Mouse (Mus musculus): Measurements from ENCODE around the gene Prcc. TPM values are rescaled to one million over a fixed set of nuclear protein-coding genes. Genes with fewer than 3 reads are reported as not detected.

Prcc gene
- polyA plus RNA-seq, 1 experiment from 2014 or later, result 17.8 TPM

DNA sequence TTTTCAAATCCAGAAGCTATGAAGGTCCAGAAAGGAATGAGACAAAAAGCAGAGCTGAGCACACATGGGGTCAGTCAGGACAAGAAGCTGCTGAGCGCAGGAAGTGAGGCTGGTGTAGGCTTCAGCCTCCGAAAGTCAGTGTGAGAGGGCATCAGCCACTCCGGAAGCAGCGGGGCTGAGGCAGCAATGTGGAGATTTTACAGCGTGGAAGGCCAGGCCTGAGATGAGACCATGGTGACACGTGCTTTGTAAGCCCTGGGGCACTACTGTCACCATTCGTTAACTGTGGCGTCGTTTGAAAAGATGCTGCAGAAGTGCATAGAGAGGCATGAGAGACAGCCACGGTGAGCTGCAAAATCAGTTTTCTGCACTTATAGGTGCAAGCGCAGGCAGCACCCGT, 67.2 kb downstream of the Prcc start:
- no peak overlapping the region for H3K27ac ChIP-seq (ENCODE audit: low read depth, low read length)
- no peaks in the 10 kb centered on the region; the same call in 1 of the 2 replicates for H3K36me3 ChIP-seq (ENCODE audit: control insufficient read depth, insufficient read depth, low read length)
- H3K27me3 ChIP-seq (ENCODE audit: control insufficient read depth, insufficient read depth, low read length), result peaks cover 7% of the 10 kb centered on the region
- WGBS, result 71% methylated on average over 12 of the region's 12 CpGs
- ATAC-seq (ENCODE audit: insufficient read depth, low FRiP score, low TSS enrichment) (no peak), DNase-seq (ENCODE audit: low spot score) (no peak)
- H3K4me2 ChIP-seq (ENCODE audit: low read depth), result no peak overlapping the region
- H3K4me3 ChIP-seq (ENCODE audit: low read depth, low read length), result no peak overlapping the region
- H3K4me1 ChIP-seq (ENCODE audit: control insufficient read depth, insufficient read depth, low read length), result no peaks in the 10 kb centered on the region
- H3K9me3 ChIP-seq (ENCODE audit: control insufficient read depth, low read length), result no peaks in the 10 kb centered on the region
- H3K9ac ChIP-seq (ENCODE audit: low read length), result no peak overlapping the region

- Histone ChIP-seq H3K4me3 (ENCODE audit: low read depth, low read length) (no peak overlapping the region), H3K4me2 (ENCODE audit: low read depth) (no peak overlapping the region)
These were observed 68.7 kb downstream of the Prcc start for GRCm38 (mm10) chr3:87816646-87817093.

GRCm38 (mm10) chr3:87816166-87816565, 69.2 kb downstream of the Prcc start:
- H3K36me3 ChIP-seq (ENCODE audit: control insufficient read depth, insufficient read depth, low read length), result no peaks in the 10 kb centered on the region; the same call in 1 of the 2 replicates
- H3K9me3 ChIP-seq (ENCODE audit: control insufficient read depth, low read length), result no peaks in the 10 kb centered on the region
- H3K27ac ChIP-seq (ENCODE audit: low read depth, low read length), result no peak overlapping the region
- H3K4me1 ChIP-seq (ENCODE audit: control insufficient read depth, insufficient read depth, low read length), result no peaks in the 10 kb centered on the region
- H3K27me3 ChIP-seq (ENCODE audit: control insufficient read depth, insufficient read depth, low read length), result peaks cover 18% of the 10 kb centered on the region
- ATAC-seq (ENCODE audit: insufficient read depth, low FRiP score, low TSS enrichment), result no peak
- no peak overlapping the region for H3K4me3 ChIP-seq (ENCODE audit: low read depth, low read length)
- DNase-seq (ENCODE audit: low spot score), result no peak
- H3K4me2 ChIP-seq (ENCODE audit: low read depth), result no peak overlapping the region
- 0 out of 2 replicates have a peak overlapping the region, but pooled peaks have one; percentile 22 for H3K9ac ChIP-seq (ENCODE audit: low read length)
- 52% methylated on average over 6 of the region's 6 CpGs for WGBS

More at GRCm38 (mm10) chr3:87816646-87817093, 68.7 kb downstream of the Prcc start:
- Histone ChIP-seq H3K27ac (ENCODE audit: low read depth, low read length) (no peak overlapping the region), H3K4me1 (ENCODE audit: control insufficient read depth, insufficient read depth, low read length) (no peaks in the 10 kb centered on the region), H3K36me3 (ENCODE audit: control insufficient read depth, insufficient read depth, low read length) (no peaks in the 10 kb centered on the region; the same call in 1 of the 2 replicates), H3K9ac (ENCODE audit: low read length) (0 out of 2 replicates have a peak overlapping the region, but pooled peaks have one; percentile 22), H3K9me3 (ENCODE audit: control insufficient read depth, low read length) (no peaks in the 10 kb centered on the region), H3K27me3 (ENCODE audit: control insufficient read depth, insufficient read depth, low read length) (peaks cover 12% of the 10 kb centered on the region)
- DNase-seq (ENCODE audit: low spot score), result peak; percentile 75
- WGBS, result 8% methylated on average over 12 of the region's 12 CpGs
- no peak for ATAC-seq (ENCODE audit: insufficient read depth, low FRiP score, low TSS enrichment)

DNA sequence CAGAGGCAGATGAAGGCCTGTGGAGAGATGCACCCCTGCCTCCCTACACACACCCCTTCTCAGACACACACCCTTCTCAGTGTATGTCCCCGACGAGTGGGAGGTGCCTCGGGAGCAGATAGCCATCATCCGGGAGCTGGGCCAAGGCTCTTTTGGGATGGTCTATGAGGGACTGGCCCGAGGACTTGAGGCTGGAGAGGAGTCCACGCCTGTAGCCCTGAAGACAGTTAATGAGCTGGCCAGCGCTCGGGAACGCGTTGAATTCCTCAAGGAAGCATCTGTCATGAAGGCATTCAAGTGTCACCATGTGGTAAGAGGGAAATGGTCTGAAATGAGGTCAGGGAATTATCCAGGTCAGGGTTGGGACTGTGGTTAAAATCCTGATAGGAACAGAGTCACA, 72.5 kb downstream of the Prcc start:
- no peak overlapping the region for H3K9ac ChIP-seq (ENCODE audit: low read length)
- 61% methylated on average over 10 of the region's 10 CpGs for WGBS
- 0 out of 2 replicates have a peak, but pooled peaks cover 4% of the 10 kb centered on the region for H3K4me1 ChIP-seq (ENCODE audit: control insufficient read depth, insufficient read depth, low read length)
- no peak overlapping the region for H3K27ac ChIP-seq (ENCODE audit: low read depth, low read length)
- DNase-seq (ENCODE audit: low spot score), result no peak
- H3K4me3 ChIP-seq (ENCODE audit: low read depth, low read length), result no peak overlapping the region
- H3K36me3 ChIP-seq (ENCODE audit: control insufficient read depth, insufficient read depth, low read length), result no peaks in the 10 kb centered on the region; the same call in 1 of the 2 replicates
- H3K27me3 ChIP-seq (ENCODE audit: control insufficient read depth, insufficient read depth, low read length), result peaks cover 43% of the 10 kb centered on the region
- H3K4me2 ChIP-seq (ENCODE audit: low read depth), result no peak overlapping the region
- ATAC-seq (ENCODE audit: insufficient read depth, low FRiP score, low TSS enrichment), result no peak
- H3K9me3 ChIP-seq (ENCODE audit: control insufficient read depth, low read length), result no peaks in the 10 kb centered on the region

DNA sequence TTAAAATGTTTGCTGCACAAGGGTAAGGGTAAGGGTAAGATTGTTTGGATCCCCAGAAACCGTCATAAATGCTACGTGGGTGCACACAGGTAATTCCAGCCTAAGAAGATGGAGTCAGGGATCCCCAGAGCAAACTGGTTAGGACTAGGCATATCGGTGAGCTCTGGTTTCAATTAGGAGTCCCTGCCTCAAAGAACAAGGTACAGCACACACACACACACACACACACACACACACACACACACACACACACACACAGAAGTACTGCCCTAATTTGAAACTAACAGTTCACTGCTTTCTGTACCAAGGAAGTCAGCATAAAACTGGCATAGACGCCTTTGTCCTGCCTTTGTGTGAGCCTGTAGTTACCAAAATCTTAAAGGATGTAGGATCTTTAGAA, 73.0 kb downstream of the Prcc start:
- Histone ChIP-seq H3K27ac (ENCODE audit: low read depth, low read length) (no peak overlapping the region), H3K36me3 (ENCODE audit: control insufficient read depth, insufficient read depth, low read length) (no peaks in the 10 kb centered on the region; the same call in 1 of the 2 replicates), H3K27me3 (ENCODE audit: control insufficient read depth, insufficient read depth, low read length) (peaks cover 41% of the 10 kb centered on the region), H3K4me2 (ENCODE audit: low read depth) (no peak overlapping the region), H3K9ac (ENCODE audit: low read length) (no peak overlapping the region), H3K4me1 (ENCODE audit: control insufficient read depth, insufficient read depth, low read length) (0 out of 2 replicates have a peak, but pooled peaks cover 4% of the 10 kb centered on the region), H3K9me3 (ENCODE audit: control insufficient read depth, low read length) (no peaks in the 10 kb centered on the region), H3K4me3 (ENCODE audit: low read depth, low read length) (no peak overlapping the region)
- 80% methylated on average over 4 of the region's 4 CpGs for WGBS
- no peak for ATAC-seq (ENCODE audit: insufficient read depth, low FRiP score, low TSS enrichment)
- DNase-seq (ENCODE audit: low spot score), result no peak

GRCm38 (mm10) chr3:87811297-87811696, 74.1 kb downstream of the Prcc start:
- WGBS, result 85% methylated on average over 8 of the region's 8 CpGs
- ATAC-seq (ENCODE audit: insufficient read depth, low FRiP score, low TSS enrichment), result no peak

GRCm38 (mm10) chr3:87809322-87809962, 76.0 kb downstream of the Prcc start:
- H3K4me1 ChIP-seq (ENCODE audit: control insufficient read depth, insufficient read depth, low read length), result 0 out of 2 replicates have a peak, but pooled peaks cover 4% of the 10 kb centered on the region
- H3K9me3 ChIP-seq (ENCODE audit: control insufficient read depth, low read length), result no peaks in the 10 kb centered on the region
- ATAC-seq (ENCODE audit: insufficient read depth, low FRiP score, low TSS enrichment) (no peak), DNase-seq (ENCODE audit: low spot score) (no peak)
- no peak overlapping the region for H3K9ac ChIP-seq (ENCODE audit: low read length)
- H3K36me3 ChIP-seq (ENCODE audit: control insufficient read depth, insufficient read depth, low read length), result no peaks in the 10 kb centered on the region
- H3K27me3 ChIP-seq (ENCODE audit: control insufficient read depth, insufficient read depth, low read length), result peaks cover 42% of the 10 kb centered on the region
- 5% methylated on average over 28 of the region's 28 CpGs for WGBS
- peak overlapping the region; percentile 27; the same call in 1 of the 2 replicates for H3K4me2 ChIP-seq (ENCODE audit: low read depth)
- H3K27ac ChIP-seq (ENCODE audit: low read depth, low read length), result no peak overlapping the region
- no peak overlapping the region for H3K4me3 ChIP-seq (ENCODE audit: low read depth, low read length)

More at GRCm38 (mm10) chr3:87811297-87811696, 74.1 kb downstream of the Prcc start:
- no peak overlapping the region for H3K9ac ChIP-seq (ENCODE audit: low read length)
- no peak for DNase-seq (ENCODE audit: low spot score)
- no peaks in the 10 kb centered on the region; the same call in 1 of the 2 replicates for H3K36me3 ChIP-seq (ENCODE audit: control insufficient read depth, insufficient read depth, low read length)
- H3K4me3 ChIP-seq (ENCODE audit: low read depth, low read length), result no peak overlapping the region
- H3K27me3 ChIP-seq (ENCODE audit: control insufficient read depth, insufficient read depth, low read length), result peaks cover 39% of the 10 kb centered on the region
- H3K27ac ChIP-seq (ENCODE audit: low read depth, low read length), result no peak overlapping the region
- H3K9me3 ChIP-seq (ENCODE audit: control insufficient read depth, low read length), result no peaks in the 10 kb centered on the region
- H3K4me2 ChIP-seq (ENCODE audit: low read depth), result no peak overlapping the region
- 0 out of 2 replicates have a peak, but pooled peaks cover 4% of the 10 kb centered on the region for H3K4me1 ChIP-seq (ENCODE audit: control insufficient read depth, insufficient read depth, low read length)

Measured in neural tube, embryonic 11.5 days (tissue).